Mouse (Mus musculus) small intestine, adult 2 months (tissue): ENCODE results near the gene Olfr1290.

Experiments
- CTCF ChIP-seq: fragments of 200-500 bp; IDR thresholded peaks from 2 replicates; pipeline ENCODE4 v1.5.1; 2012; ENCODE audit warnings: low read depth, mild to moderate bottlenecking, control low read depth, inconsistent platforms, low read length, moderate library complexity, mixed read lengths; ENCODE audit not compliant: insufficient replicate concordance, insufficient read length; ENCODE audit errors: extremely low read depth
- POLR2A ChIP-seq: fragments of 200-500 bp; IDR thresholded peaks from 2 replicates; pipeline ENCODE4 v1.6.1; 2012; ENCODE audit warnings: low read depth, mild to moderate bottlenecking, control low read depth, inconsistent platforms, low read length, moderate library complexity

DNA sequence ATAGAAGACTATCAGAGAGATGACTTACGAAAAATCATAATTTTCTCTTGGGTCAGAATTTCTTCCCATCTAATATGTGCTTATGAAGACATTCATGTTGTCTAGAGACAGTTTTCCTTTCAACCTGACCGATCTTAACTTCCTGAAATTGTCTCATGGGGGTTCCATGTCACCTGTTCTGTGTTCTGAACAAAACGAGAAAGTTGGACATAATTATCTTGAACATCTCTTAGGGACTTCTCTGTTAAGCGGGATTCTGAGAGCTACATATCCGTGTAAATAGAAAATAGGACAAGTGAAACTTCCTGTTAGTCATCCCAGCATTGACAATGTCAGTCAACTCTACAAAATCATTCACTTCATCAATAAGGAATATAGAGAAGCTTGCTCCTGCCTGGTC lies at the start of gene Olfr1290:
- TF ChIP-seq POLR2A (no peak), CTCF (no peak)
